Mouse (Mus musculus) hindbrain, postnatal 0 days (tissue): ENCODE measurements around the gene Gpnmb. TPM values are rescaled to one million over a fixed set of nuclear protein-coding genes. Genes with fewer than 3 reads are reported as not detected.

Experiments
- ATAC-seq: fragments of 200-750 bp; cut with Nextera tagmentation; 2 replicates; pipeline ENCODE4 v1.8.0; 2017; ENCODE audit warnings: mild to moderate bottlenecking, moderate TSS enrichment, moderate library complexity
- DNase-seq: peaks from one replicate; pipeline ENCODE4 v3.0.0-alpha.2; 2015; ENCODE audit warnings: low spot score
- H3K27ac ChIP-seq: fragments of 300-500 bp; sonication (generic); 2 replicates; pipeline ENCODE4 v1.5.1; 2014; ENCODE audit warnings: mild to moderate bottlenecking
- H3K27me3 ChIP-seq: fragments of 300-500 bp; sonication (generic); 2 replicates; pipeline ENCODE4 v1.6.1; 2014; ENCODE audit warnings: low read length, mixed read lengths; ENCODE audit not compliant: insufficient read depth
- H3K36me3 ChIP-seq: fragments of 300-500 bp; sonication (generic); 2 replicates; pipeline ENCODE4 v1.6.1; 2014; ENCODE audit warnings: low read length, mixed read lengths; ENCODE audit not compliant: insufficient read depth
- H3K4me1 ChIP-seq: fragments of 300-500 bp; sonication (generic); 2 replicates; pipeline ENCODE4 v1.6.1; 2014; ENCODE audit warnings: antibody characterized with exemption, low read length, mixed read lengths; ENCODE audit not compliant: insufficient read depth
- H3K4me2 ChIP-seq: fragments of 300-500 bp; sonication (generic); 2 replicates; pipeline ENCODE4 v1.6.1; 2014; ENCODE audit warnings: low read depth, mild to moderate bottlenecking, low read length, moderate library complexity, mixed read lengths
- H3K4me3 ChIP-seq: fragments of 300-500 bp; sonication (generic); 2 replicates; pipeline ENCODE4 v1.5.1; 2014; ENCODE audit warnings: low read length
- H3K9ac ChIP-seq: fragments of 300-500 bp; sonication (generic); replicated peaks from 2 replicates; pipeline ENCODE4 v1.6.1; 2014; ENCODE audit warnings: mild to moderate bottlenecking, low read length, moderate library complexity, mixed read lengths
- H3K9me3 ChIP-seq: fragments of 300-500 bp; sonication (generic); 2 replicates; pipeline ENCODE4 v1.6.1; 2016; ENCODE audit warnings: low read length, mixed read lengths
- CTCF ChIP-seq: IDR thresholded peaks from 2 replicates; pipeline ENCODE4 v1.5.1; 2016; ENCODE audit warnings: antibody characterized with exemption, control low read depth, low read depth
- WGBS: fragments of 180-500 bp; shearing (Covaris S2); extraction: QIAGEN DNeasy Blood & Tissue Kit; methylation state at CpG from one replicate; pipeline ENCODE4 v1.1.7; 2014; 5-methylcytosine and 5-hydroxymethylcytosine counted together
- polyA plus RNA-seq: library from polyadenylated mRNA; unstranded; fragments of >200 nt; fragmentation: Nextera tagmentation; extraction: Ambion mirVana; gene quantifications from 2 replicates; pipeline ENCODE4 v1.2.1, GENCODE M21; 2015
- total RNA-seq: library from RNA; depleted of rRNA; stranded (reverse); fragments of >200 nt; gene quantifications from 2 replicates; pipeline ENCODE4 v1.2.3, GENCODE M21; 2014

Gene Gpnmb
- total and polyA plus RNA-seq, 2 experiments from 2014 or later = 0.45 to 0.89 TPM

DNA sequence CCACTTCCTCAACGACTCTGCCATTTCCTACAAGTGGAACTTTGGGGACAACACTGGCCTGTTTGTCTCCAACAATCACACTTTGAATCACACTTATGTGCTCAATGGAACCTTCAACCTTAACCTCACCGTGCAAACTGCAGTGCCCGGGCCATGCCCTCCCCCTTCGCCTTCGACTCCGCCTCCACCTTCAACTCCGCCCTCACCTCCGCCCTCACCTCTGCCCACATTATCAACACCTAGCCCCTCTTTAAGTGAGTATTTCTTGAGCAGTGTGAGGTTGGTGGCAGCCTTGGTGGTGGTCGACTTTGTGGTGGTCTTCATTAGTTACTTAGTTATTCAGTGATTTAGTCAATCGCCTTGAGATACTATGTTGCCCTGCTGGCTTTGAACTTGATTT lies 11.5 kb downstream of the Gpnmb start:
- DNase-seq (no peak), ATAC-seq (no peak)
- no peak overlapping the region for H3K4me2 ChIP-seq
- TF ChIP-seq CTCF = no peak
- no peaks in the 10 kb centered on the region for H3K27me3 ChIP-seq
- no peaks in the 10 kb centered on the region for H3K4me1 ChIP-seq
- no peaks in the 10 kb centered on the region for H3K36me3 ChIP-seq
- 80% methylated on average over 10 of the region's 10 CpGs for WGBS
- H3K9ac ChIP-seq = no peak overlapping the region
- no peak overlapping the region for H3K4me3 ChIP-seq
- H3K9me3 ChIP-seq = no peaks in the 10 kb centered on the region
- H3K27ac ChIP-seq = no peak overlapping the region

DNA sequence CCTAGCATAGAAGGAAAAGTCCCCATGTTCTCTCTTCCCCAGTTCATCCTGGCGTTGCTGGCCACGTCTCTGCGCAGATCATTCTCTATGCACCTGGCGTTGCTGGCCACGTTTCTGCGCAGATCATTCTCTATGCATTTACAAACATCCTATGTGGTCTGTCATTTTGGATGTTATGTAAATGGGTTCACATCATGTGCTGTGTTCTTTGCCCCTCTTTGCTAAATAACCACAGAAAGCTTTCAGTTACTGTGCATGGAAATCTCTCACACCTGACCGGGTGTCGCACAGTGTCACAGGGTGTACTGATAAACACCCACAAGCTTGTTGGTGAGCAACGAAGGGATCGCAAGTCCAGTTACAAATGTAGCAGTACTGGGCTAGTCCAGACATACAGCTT lies 12.0 kb downstream of the Gpnmb start:
- 94% methylated on average over 10 of the region's 10 CpGs for WGBS
- Histone ChIP-seq H3K27ac (no peak overlapping the region), H3K4me2 (no peak overlapping the region), H3K27me3 (no peaks in the 10 kb centered on the region), H3K4me1 (no peaks in the 10 kb centered on the region), H3K9ac (no peak overlapping the region), H3K36me3 (no peaks in the 10 kb centered on the region), H3K4me3 (no peak overlapping the region), H3K9me3 (no peaks in the 10 kb centered on the region)
- DNase-seq (no peak), ATAC-seq (no peak)
- no peak for TF ChIP-seq CTCF

DNA sequence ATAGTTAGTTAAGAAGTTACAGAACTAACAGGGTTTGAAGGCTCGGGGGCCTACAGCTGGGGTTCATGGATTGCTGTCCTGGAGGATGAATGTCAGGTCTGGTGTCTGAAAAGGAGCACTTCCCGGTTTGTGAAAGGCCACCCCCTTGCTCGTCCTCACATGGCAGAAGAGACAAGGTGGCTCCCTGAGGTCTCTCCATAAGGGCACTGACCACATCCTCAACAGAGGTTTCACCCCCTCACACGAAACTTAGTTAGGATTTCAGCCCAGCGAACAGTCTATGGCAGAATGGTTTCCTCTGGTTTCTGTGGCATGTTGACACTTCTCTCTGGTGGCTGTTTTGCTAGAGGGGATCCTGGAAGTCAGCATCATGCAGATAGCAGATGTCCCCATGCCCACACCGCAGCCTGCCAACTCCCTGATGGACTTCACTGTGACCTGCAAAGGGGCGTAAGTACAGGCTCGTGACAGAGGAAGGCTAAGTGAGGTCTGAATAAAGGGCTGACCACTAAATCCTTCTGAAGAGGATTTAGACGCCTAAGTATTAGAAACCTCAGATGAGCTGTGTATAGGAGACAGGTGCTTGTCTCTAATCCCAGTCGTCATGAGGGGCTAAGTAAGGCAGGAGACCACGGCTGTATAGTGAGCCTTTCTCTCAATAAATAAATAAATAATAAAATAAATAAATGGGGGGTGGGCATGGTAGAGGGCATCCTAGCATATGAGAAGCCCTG lies 14.5 kb downstream of the Gpnmb start:
- Histone ChIP-seq H3K4me1 (peaks cover 5% of the 10 kb centered on the region; the same call in 1 of the 2 replicates), H3K27me3 (no peaks in the 10 kb centered on the region), H3K36me3 (no peaks in the 10 kb centered on the region), H3K27ac (no peak overlapping the region), H3K9me3 (no peaks in the 10 kb centered on the region), H3K4me3 (no peak overlapping the region), H3K4me2 (no peak overlapping the region), H3K9ac (no peak overlapping the region)
- DNase-seq (no peak), ATAC-seq (no peak)
- WGBS = 66% methylated on average over 11 of the region's 11 CpGs
- TF ChIP-seq CTCF = no peak

DNA sequence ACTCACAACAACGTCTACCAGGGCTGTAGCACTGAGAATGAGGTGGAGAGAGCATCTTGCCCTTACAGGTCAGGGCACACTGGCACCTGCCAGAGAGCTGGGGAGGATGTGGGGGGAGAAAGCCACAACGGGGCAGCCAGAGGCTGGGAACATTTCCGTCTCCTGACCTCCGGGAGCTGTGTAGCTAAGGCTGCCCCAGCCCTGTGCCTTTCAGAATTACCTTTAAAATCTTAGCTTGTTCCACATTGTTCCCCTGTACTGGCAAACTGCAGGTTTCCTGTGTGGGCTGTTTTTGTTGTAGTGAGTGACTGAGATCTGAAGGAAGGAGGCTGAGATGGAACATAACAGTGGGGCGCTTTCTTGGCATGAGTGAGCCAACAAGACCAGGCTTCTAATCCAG lies 15.8 kb downstream of the Gpnmb start:
- no peak overlapping the region for H3K9ac ChIP-seq
- no peaks in the 10 kb centered on the region for H3K9me3 ChIP-seq
- H3K4me3 ChIP-seq = no peak overlapping the region
- DNase-seq (no peak), ATAC-seq (no peak)
- no peaks in the 10 kb centered on the region for H3K36me3 ChIP-seq
- WGBS = 68% methylated on average over 5 of the region's 5 CpGs
- no peak overlapping the region for H3K27ac ChIP-seq
- peaks cover 5% of the 10 kb centered on the region; the same call in 1 of the 2 replicates for H3K4me1 ChIP-seq
- H3K4me2 ChIP-seq = no peak overlapping the region
- H3K27me3 ChIP-seq = no peaks in the 10 kb centered on the region
- no peak for TF ChIP-seq CTCF

DNA sequence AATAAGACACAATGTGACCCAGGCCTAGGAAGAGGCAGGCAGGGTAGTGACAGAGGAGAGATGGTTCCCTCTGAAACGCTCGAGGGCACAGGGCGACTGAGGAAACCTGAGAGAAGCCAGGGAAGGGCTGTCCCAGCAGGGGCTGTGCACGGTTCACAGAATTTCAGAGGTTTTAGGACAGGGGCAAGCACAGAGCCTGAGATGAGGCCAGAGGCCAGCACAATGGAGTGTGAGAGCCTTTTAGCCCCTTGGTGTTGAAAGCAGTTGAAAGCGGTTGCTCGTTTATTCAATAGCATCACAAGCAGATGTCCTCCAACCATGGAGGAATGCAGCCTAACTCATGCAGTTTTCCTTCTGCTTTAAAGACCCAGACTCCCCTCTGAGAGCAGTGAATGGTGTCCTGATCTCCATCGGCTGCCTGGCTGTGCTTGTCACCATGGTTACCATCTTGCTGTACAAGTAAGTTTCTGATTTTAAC lies 18.9 kb downstream of the Gpnmb start:
- Histone ChIP-seq H3K9me3 (no peaks in the 10 kb centered on the region), H3K4me3 (no peak overlapping the region), H3K36me3 (no peaks in the 10 kb centered on the region), H3K27me3 (no peaks in the 10 kb centered on the region), H3K9ac (peak overlapping the region; percentile 37; the same call in 1 of the 2 replicates), H3K4me1 (peaks cover 5% of the 10 kb centered on the region; the same call in 1 of the 2 replicates), H3K27ac (peak overlapping the region; percentile 51; the same call in 1 of the 2 replicates), H3K4me2 (0 out of 2 replicates have a peak overlapping the region, but pooled peaks have one; percentile 18)
- WGBS = 5% methylated on average over 7 of the region's 7 CpGs
- ATAC-seq (peak; percentile 77), DNase-seq (peak; percentile 71)
- TF ChIP-seq CTCF = no peak

DNA sequence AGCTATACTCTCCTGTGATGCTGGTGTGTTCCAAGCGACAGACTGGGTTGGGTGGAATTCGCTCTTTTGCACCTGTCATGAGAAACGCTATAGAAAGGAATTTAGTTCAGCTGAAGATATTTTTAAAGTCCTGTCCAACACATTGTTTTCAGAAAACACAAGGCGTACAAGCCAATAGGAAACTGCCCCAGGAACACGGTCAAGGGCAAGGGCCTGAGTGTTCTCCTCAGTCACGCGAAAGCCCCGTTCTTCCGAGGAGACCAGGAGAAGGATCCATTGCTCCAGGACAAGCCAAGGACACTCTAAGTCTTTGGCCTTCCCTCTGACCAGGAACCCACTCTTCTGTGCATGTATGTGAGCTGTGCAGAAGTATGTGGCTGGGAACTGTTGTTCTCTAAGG lies 19.7 kb downstream of the Gpnmb start:
- TF ChIP-seq CTCF = no peak
- H3K4me1 ChIP-seq = peaks cover 5% of the 10 kb centered on the region; the same call in 1 of the 2 replicates
- H3K9ac ChIP-seq = no peak overlapping the region
- WGBS = 53% methylated on average over 9 of the region's 9 CpGs
- H3K27me3 ChIP-seq = no peaks in the 10 kb centered on the region
- ATAC-seq = no peak
- no peak overlapping the region for H3K4me3 ChIP-seq
- H3K36me3 ChIP-seq = no peaks in the 10 kb centered on the region
- no peak overlapping the region for H3K4me2 ChIP-seq
- no peaks in the 10 kb centered on the region for H3K9me3 ChIP-seq
- H3K27ac ChIP-seq = no peak overlapping the region
- no peak for DNase-seq
